ENCODE assay signal across 13 mouse cellular contexts in the genomic region with DNA sequence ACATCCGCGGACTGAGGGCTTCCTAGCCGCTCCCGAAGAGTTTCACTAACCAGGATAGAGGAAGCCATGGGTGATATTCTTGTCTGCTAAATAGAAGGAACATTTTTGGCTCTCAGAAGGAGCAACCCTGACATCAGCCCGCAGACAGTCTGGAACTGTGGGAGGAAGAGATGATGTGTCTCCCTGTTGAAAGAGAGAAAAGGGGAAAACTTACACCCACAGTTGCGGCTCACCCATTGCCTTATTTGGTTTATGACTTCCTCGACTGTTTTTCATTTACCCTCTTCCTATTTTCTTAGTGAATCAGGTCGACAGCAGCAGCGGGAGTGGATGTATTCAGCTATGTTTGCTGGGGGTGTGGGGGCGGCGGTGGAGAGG.
DNase-seq lines count a peak whose midpoint lies in the region; ATAC-seq and TF ChIP-seq lines count a peak whose summit lies in the region.
"Had no signal": no experiment of that assay in that cellular context is flagged by ENCODE, and none has a peak within 500 bp of the region (broad histone marks: within the 10 kb centered on the region; RNA-seq: fewer than 3 reads in every experiment).

No protein-coding gene starts in this region.

- no peak overlapping the region for H3K9ac ChIP-seq in heart, embryonic 13.5 days
- no peak overlapping the region for H3K9ac ChIP-seq in heart, embryonic 12.5 days
- no peak overlapping the region for H3K9ac ChIP-seq in embryonic facial prominence, embryonic 14.5 days (ENCODE audit: low read depth, low read length)
- H3K9ac ChIP-seq: hindbrain, embryonic 14.5 days had no signal

- H3K4me3 ChIP-seq in heart, embryonic 13.5 days: no peak overlapping the region
- no peak overlapping the region for H3K4me3 ChIP-seq in heart, embryonic 12.5 days
- H3K4me3 ChIP-seq in embryonic facial prominence, embryonic 14.5 days (ENCODE audit: low read depth, low read length): peak overlapping the region; percentile 18
- H3K4me3 ChIP-seq in olfactory bulb, adult 2 months (ENCODE audit: insufficient read depth, low read depth, low read length): no peak overlapping the region
- H3K4me3 ChIP-seq: midbrain, embryonic 10.5 days had no signal

- peak; percentile 7 for DNase-seq in ovary, adult 18-20 months (ENCODE audit: low spot score)
- DNase-seq in ovary, postnatal 10 days (ENCODE audit: low spot score): no peak
- no peak for DNase-seq in embryonic facial prominence, embryonic 14.5 days (ENCODE audit: low spot score)
- DNase-seq in embryo, embryonic 11 days: no peak
- DNase-seq: cerebellum, postnatal 36 days had no signal

- no peaks in the 10 kb centered on the region for H3K27me3 ChIP-seq in heart, embryonic 13.5 days (replicated peaks)
- H3K27me3 ChIP-seq in heart, embryonic 12.5 days (replicated peaks): no peaks in the 10 kb centered on the region
- H3K27me3 ChIP-seq in embryonic facial prominence, embryonic 14.5 days (replicated peaks; ENCODE audit: control insufficient read depth, insufficient read depth, low read length): no peaks in the 10 kb centered on the region
- H3K27me3 ChIP-seq: CH12.LX had no signal

- no peak for TF ChIP-seq CTCF in olfactory bulb, adult 2 months (IDR thresholded peaks at IDR 0.05; ENCODE audit: insufficient read depth, low read depth, low read length)

- no peaks in the 10 kb centered on the region for H3K9me3 ChIP-seq in heart, embryonic 13.5 days
- H3K9me3 ChIP-seq in heart, embryonic 12.5 days (replicated peaks): no peaks in the 10 kb centered on the region
- no peaks in the 10 kb centered on the region for H3K9me3 ChIP-seq in embryonic facial prominence, embryonic 14.5 days (ENCODE audit: control insufficient read depth, low read length)
- H3K9me3 ChIP-seq: midbrain, embryonic 10.5 days had no signal

- no peak for TF ChIP-seq POLR2A in olfactory bulb, adult 2 months (IDR thresholded peaks at IDR 0.05; ENCODE audit: insufficient read depth, low read depth, low read length)

- WGBS in heart, embryonic 13.5 days: 68% methylated on average over 11 of the region's 11 CpGs
- 70% methylated on average over 11 of the region's 11 CpGs for WGBS in heart, embryonic 12.5 days
- WGBS in embryonic facial prominence, embryonic 14.5 days: 41% methylated on average over 11 of the region's 11 CpGs
- WGBS in olfactory bulb, adult 2 months: 44% methylated on average over 11 of the region's 11 CpGs

- no peaks in the 10 kb centered on the region for H3K36me3 ChIP-seq in heart, embryonic 13.5 days
- H3K36me3 ChIP-seq in heart, embryonic 12.5 days: no peaks in the 10 kb centered on the region
- no peaks in the 10 kb centered on the region for H3K36me3 ChIP-seq in embryonic facial prominence, embryonic 14.5 days (ENCODE audit: control insufficient read depth, insufficient read depth, low read length)
- H3K36me3 ChIP-seq: midbrain, embryonic 10.5 days had no signal

- H3K4me2 ChIP-seq in heart, embryonic 13.5 days: peak overlapping the region; percentile 39
- no peak overlapping the region for H3K4me2 ChIP-seq in heart, embryonic 12.5 days
- peak overlapping the region; percentile 49 for H3K4me2 ChIP-seq in embryonic facial prominence, embryonic 14.5 days (ENCODE audit: low read depth, low read length)
- H3K4me2 ChIP-seq: hindbrain, embryonic 14.5 days had no signal

- H3K4me1 ChIP-seq in heart, embryonic 13.5 days: no peaks in the 10 kb centered on the region
- 0 out of 2 replicates have a peak, but pooled peaks cover 3% of the 10 kb centered on the region for H3K4me1 ChIP-seq in heart, embryonic 12.5 days (replicated peaks)
- H3K4me1 ChIP-seq in embryonic facial prominence, embryonic 14.5 days (ENCODE audit: control insufficient read depth, insufficient read depth, low read length): peaks cover 14% of the 10 kb centered on the region; the same call in 1 of the 2 replicates
- peaks cover 9% of the 10 kb centered on the region for H3K4me1 ChIP-seq in olfactory bulb, adult 2 months (ENCODE audit: control insufficient read depth, insufficient read depth, low read length)
- H3K4me1 ChIP-seq: midbrain, embryonic 10.5 days had no signal

- no peak for ATAC-seq in heart, embryonic 13.5 days (ENCODE audit: extremely low read depth, insufficient number of reproducible peaks, low FRiP score, low TSS enrichment)
- no peak for ATAC-seq in heart, embryonic 12.5 days (ENCODE audit: insufficient number of reproducible peaks, low FRiP score)
- peak; percentile 37; the same call in 1 of the 2 replicates for ATAC-seq in embryonic facial prominence, embryonic 14.5 days (ENCODE audit: low read depth)
- no peak for ATAC-seq in megakaryocyte-erythroid progenitor cell, adult 5-6 weeks (replicated peaks; ENCODE audit: low FRiP score, low TSS enrichment, poor library complexity, severe bottlenecking)
- ATAC-seq: forebrain, embryonic 16.5 days had no signal

- H3K27ac ChIP-seq in heart, embryonic 13.5 days (replicated peaks): peak overlapping the region; percentile 42
- no peak overlapping the region for H3K27ac ChIP-seq in heart, embryonic 12.5 days (ENCODE audit: poor library complexity, severe bottlenecking)
- 0 out of 2 replicates have a peak overlapping the region, but pooled peaks have one; percentile 11 for H3K27ac ChIP-seq in embryonic facial prominence, embryonic 14.5 days (replicated peaks; ENCODE audit: low read depth, low read length)
- 0 out of 2 replicates have a peak overlapping the region, but pooled peaks have one; percentile 2 for H3K27ac ChIP-seq in olfactory bulb, adult 2 months (ENCODE audit: insufficient read depth, low read depth, low read length)
- H3K27ac ChIP-seq: hindbrain, embryonic 14.5 days; midbrain, embryonic 10.5 days had no signal
